Mouse (Mus musculus) stomach, embryonic 16.5 days (tissue): Measurements from ENCODE around the gene Zfp683. TPM values are rescaled to one million over a fixed set of nuclear protein-coding genes. Genes with fewer than 3 reads are reported as not detected.

Experiments
- ATAC-seq: fragments of 200-750 bp; cut with Nextera tagmentation; 2 replicates; pipeline ENCODE4 v1.8.0; 2017; ENCODE audit warnings: moderate number of reproducible peaks, moderate TSS enrichment; ENCODE audit not compliant: insufficient read depth, low FRiP score
- H3K27ac ChIP-seq: fragments of 300-500 bp; sonication (generic); 2 replicates; pipeline ENCODE4 v1.5.1; 2014; ENCODE audit warnings: low read length
- H3K27me3 ChIP-seq: fragments of 300-500 bp; sonication (generic); 2 replicates; pipeline ENCODE4 v1.6.1; 2014; ENCODE audit warnings: low read length, control low read depth, mixed read lengths; ENCODE audit not compliant: control insufficient read depth, insufficient read depth
- H3K36me3 ChIP-seq: fragments of 300-500 bp; sonication (generic); 2 replicates; pipeline ENCODE4 v1.6.1; 2014; ENCODE audit warnings: low read length; ENCODE audit not compliant: control insufficient read depth, insufficient read depth
- H3K4me1 ChIP-seq: fragments of 300-500 bp; sonication (generic); 2 replicates; pipeline ENCODE4 v1.6.1; 2014; ENCODE audit warnings: low read length, control low read depth, mixed read lengths; ENCODE audit not compliant: control insufficient read depth, insufficient read depth
- H3K4me2 ChIP-seq: fragments of 300-500 bp; sonication (generic); 2 replicates; pipeline ENCODE4 v1.6.1; 2014; ENCODE audit warnings: low read depth, low read length, mixed read lengths
- H3K4me3 ChIP-seq: fragments of 300-500 bp; sonication (generic); replicated peaks from 2 replicates; pipeline ENCODE4 v1.5.1; 2014; ENCODE audit warnings: mild to moderate bottlenecking, low read length
- H3K9ac ChIP-seq: fragments of 300-500 bp; sonication (generic); 2 replicates; pipeline ENCODE4 v1.6.1; 2014; ENCODE audit warnings: low read length
- H3K9me3 ChIP-seq: fragments of 300-500 bp; sonication (generic); replicated peaks from 2 replicates; pipeline ENCODE4 v1.6.1; 2016; ENCODE audit warnings: low read length, control low read depth; ENCODE audit not compliant: control insufficient read depth
- WGBS: fragments of 180-500 bp; shearing (Covaris S2); extraction: QIAGEN DNeasy Blood & Tissue Kit; methylation state at CpG from one replicate; pipeline ENCODE4 v1.1.7; 2014; 5-methylcytosine and 5-hydroxymethylcytosine counted together
- polyA plus RNA-seq: library from polyadenylated mRNA; unstranded; fragments of >200 nt; fragmentation: Nextera tagmentation; extraction: Ambion mirVana; gene quantifications from 2 replicates; pipeline ENCODE4 v1.2.1, GENCODE M21; 2015

Gene Zfp683
- polyA plus RNA-seq, 1 experiment from 2014 or later = not detected

DNA sequence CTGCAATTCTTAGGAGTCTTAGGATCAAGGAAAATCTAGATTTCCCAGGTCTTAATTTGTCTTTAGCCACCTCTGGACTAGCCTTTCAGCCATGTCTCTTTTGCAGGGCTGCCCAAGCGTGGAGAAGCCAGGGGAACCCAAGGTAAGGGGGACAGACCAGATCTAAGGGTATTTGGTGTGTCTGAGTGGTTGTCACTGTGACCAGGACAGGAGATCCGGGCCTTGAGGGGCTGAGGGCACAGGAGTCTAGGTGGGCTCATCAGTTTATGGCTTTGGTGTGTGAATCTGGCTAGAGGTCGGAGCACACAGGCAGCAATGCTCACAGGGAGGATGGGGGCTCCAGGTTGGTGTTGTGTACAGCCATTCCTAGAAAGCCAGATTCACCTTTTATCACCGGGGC lies 27.0 kb downstream of the Zfp683 start:
- H3K27me3 ChIP-seq = no peaks in the 10 kb centered on the region
- no peak overlapping the region for H3K4me2 ChIP-seq
- no peak overlapping the region for H3K9ac ChIP-seq
- H3K4me1 ChIP-seq = peaks cover 4% of the 10 kb centered on the region
- WGBS = 85% methylated on average over 4 of the region's 4 CpGs
- no peak overlapping the region for H3K27ac ChIP-seq
- ATAC-seq = no peak
- H3K9me3 ChIP-seq = no peaks in the 10 kb centered on the region
- no peak overlapping the region for H3K4me3 ChIP-seq
- no peaks in the 10 kb centered on the region for H3K36me3 ChIP-seq

- Histone ChIP-seq H3K36me3 (no peaks in the 10 kb centered on the region), H3K27ac (no peak overlapping the region), H3K4me2 (peak overlapping the region; percentile 76), H3K9me3 (no peaks in the 10 kb centered on the region), H3K27me3 (no peaks in the 10 kb centered on the region), H3K4me1 (peaks cover 4% of the 10 kb centered on the region), H3K9ac (peak overlapping the region; percentile 42; the same call in 1 of the 2 replicates), H3K4me3 (peak overlapping the region; percentile 37)
- peak; percentile 94 for ATAC-seq
- under 1% methylated on average over 40 of the region's 41 CpGs for WGBS
Observed at GRCm38 (mm10) chr4:134081730-134082386, 28.2 kb downstream of the Zfp683 start.

DNA sequence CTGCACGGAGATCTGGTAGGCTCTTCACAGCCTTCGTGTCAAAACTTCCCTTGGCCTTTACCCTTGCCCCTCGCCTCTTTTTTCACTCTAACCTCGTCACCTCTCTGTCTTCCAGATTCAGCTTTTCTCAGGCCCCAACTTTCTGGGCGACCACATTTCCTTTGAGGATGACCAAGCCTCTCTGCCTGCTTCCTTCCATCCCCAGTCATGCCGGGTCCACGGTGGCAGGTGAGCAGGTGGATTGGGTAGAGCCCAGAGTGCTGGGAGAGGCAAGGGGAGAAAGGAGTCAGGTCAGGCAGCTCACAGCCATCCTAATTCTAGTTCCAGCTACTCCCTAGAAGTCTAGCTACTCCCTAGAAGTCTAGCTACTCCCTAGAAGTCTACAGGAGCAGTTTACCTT lies 28.8 kb downstream of the Zfp683 start:
- peak overlapping the region; percentile 29; the same call in 1 of the 2 replicates for H3K9ac ChIP-seq
- no peaks in the 10 kb centered on the region for H3K27me3 ChIP-seq
- no peaks in the 10 kb centered on the region for H3K9me3 ChIP-seq
- no peak overlapping the region for H3K27ac ChIP-seq
- no peaks in the 10 kb centered on the region for H3K36me3 ChIP-seq
- peak overlapping the region; percentile 37 for H3K4me3 ChIP-seq
- H3K4me1 ChIP-seq = peaks cover 4% of the 10 kb centered on the region
- no peak for ATAC-seq
- H3K4me2 ChIP-seq = peak overlapping the region; percentile 76
- 7% methylated on average over 7 of the region's 7 CpGs for WGBS

GRCm38 (mm10) chr4:134084999-134085398 lies 31.4 kb downstream of the Zfp683 start:
- Histone ChIP-seq H3K27me3 (no peaks in the 10 kb centered on the region), H3K4me2 (no peak overlapping the region), H3K27ac (no peak overlapping the region), H3K4me3 (no peak overlapping the region), H3K9ac (no peak overlapping the region), H3K36me3 (no peaks in the 10 kb centered on the region), H3K9me3 (no peaks in the 10 kb centered on the region), H3K4me1 (peaks cover 4% of the 10 kb centered on the region)
- 86% methylated on average over 4 of the region's 4 CpGs for WGBS
- no peak for ATAC-seq

GRCm38 (mm10) chr4:134087412-134087811 lies 33.8 kb downstream of the Zfp683 start:
- Histone ChIP-seq H3K4me3 (no peak overlapping the region), H3K9ac (no peak overlapping the region), H3K27ac (no peak overlapping the region), H3K4me1 (no peaks in the 10 kb centered on the region; the same call in 1 of the 2 replicates), H3K4me2 (no peak overlapping the region), H3K27me3 (no peaks in the 10 kb centered on the region), H3K36me3 (no peaks in the 10 kb centered on the region), H3K9me3 (no peaks in the 10 kb centered on the region)
- 26% methylated on average over 7 of the region's 7 CpGs for WGBS
- peak; percentile 54; the same call in 1 of the 2 replicates for ATAC-seq

DNA sequence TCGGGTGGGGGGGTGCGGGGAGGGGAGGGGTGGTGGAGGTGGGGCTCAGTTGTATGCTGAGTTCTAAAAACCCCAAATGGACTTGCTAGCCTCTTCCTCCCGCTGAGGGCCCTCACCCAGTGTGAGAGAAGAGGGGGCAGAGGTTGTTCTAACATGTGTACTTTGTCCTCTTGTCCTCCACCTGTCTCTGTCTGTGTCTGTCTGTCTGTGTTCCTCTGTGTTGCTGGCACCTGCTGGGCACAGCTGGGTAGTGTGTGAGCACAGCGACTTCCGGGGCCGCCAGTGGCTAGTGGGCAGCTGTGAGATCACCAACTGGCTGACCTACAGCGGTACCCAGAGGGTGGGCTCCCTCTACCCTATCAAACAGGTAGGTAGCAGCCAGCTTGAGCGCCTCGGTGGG lies 35.4 kb downstream of the Zfp683 start:
- H3K4me3 ChIP-seq = no peak overlapping the region
- ATAC-seq = no peak
- H3K9me3 ChIP-seq = no peaks in the 10 kb centered on the region
- no peak overlapping the region for H3K4me2 ChIP-seq
- H3K27ac ChIP-seq = no peak overlapping the region
- no peak overlapping the region for H3K9ac ChIP-seq
- no peaks in the 10 kb centered on the region for H3K36me3 ChIP-seq
- H3K4me1 ChIP-seq = no peaks in the 10 kb centered on the region
- H3K27me3 ChIP-seq = no peaks in the 10 kb centered on the region
- 79% methylated on average over 9 of the region's 9 CpGs for WGBS

GRCm38 (mm10) chr4:134090521-134091224 lies 37.0 kb downstream of the Zfp683 start:
- Histone ChIP-seq H3K27me3 (no peaks in the 10 kb centered on the region), H3K9ac (no peak overlapping the region), H3K36me3 (no peaks in the 10 kb centered on the region), H3K4me1 (no peaks in the 10 kb centered on the region), H3K9me3 (no peaks in the 10 kb centered on the region), H3K4me3 (no peak overlapping the region), H3K4me2 (no peak overlapping the region), H3K27ac (no peak overlapping the region)
- WGBS = 80% methylated on average over 16 of the region's 16 CpGs
- ATAC-seq = no peak

DNA sequence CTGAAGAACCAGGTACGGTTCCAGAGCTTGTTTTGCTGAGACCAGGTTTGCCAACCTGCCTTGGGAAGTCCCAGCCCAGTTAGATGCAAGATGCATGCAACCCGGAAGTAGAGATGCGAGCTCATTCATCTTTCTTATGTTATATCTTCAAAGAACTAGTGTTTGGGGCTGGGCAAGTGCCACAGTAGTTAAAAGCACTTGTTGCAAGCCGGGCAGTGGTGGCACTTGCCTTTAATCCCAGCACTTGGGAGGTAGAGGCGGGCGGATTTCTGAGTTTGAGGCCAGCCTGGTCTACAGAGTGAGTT lies 37.5 kb downstream of the Zfp683 start:
- ATAC-seq = no peak
- WGBS = 84% methylated on average over 6 of the region's 6 CpGs
- H3K4me2 ChIP-seq = no peak overlapping the region

DNA sequence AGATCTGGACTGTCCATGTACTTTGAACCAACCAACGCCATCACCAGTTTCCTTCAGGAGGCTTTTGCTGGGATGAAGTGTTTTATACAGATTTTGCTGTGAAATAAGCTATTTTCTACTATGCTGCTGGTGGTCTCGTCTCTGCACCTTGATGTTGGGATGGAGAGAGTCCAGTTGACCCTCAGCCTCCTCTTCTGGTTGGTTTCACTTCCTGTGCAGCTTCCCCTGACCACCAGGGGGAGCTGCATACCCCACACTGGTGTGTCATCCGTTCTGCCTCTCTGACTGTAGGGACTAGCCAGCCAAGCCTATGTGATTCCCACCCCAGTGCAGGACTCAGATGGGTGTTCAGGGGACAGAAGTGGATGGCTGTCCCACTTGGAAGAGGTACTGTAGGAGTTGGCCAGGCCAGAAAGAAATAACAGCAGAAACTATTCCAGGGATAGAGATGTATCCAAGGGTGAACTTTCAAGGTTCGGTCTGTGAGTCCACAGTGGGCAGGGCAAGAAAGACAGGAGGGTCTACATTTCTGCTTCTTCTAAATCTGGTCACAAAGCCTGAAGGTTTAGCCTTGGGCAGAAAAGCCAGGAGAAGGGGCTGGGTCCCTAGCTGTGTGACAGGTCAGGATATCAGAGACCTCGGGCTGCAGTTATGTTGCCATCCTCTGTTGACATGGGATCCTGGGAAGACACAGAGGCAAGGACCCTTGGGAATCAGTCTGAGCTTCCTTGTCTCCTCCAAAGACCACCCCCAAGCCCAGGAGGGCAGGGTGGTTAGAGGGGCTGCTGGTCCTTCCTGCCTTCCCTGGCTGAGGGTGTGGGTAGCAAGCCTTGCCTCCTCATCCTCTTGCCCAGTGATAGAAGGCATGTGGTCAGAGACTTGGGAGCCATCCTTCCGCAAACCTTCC lies 39.0 kb downstream of the Zfp683 start:
- H3K9ac ChIP-seq = no peak overlapping the region
- H3K27ac ChIP-seq = no peak overlapping the region
- no peak overlapping the region for H3K4me2 ChIP-seq
- 70% methylated on average over 6 of the region's 6 CpGs for WGBS
- ATAC-seq = no peak
- no peak overlapping the region for H3K4me3 ChIP-seq
- H3K9me3 ChIP-seq = no peaks in the 10 kb centered on the region
- no peaks in the 10 kb centered on the region for H3K36me3 ChIP-seq
- no peaks in the 10 kb centered on the region for H3K4me1 ChIP-seq
- no peaks in the 10 kb centered on the region for H3K27me3 ChIP-seq

More for the DNA sequence above, 37.5 kb downstream of the Zfp683 start:
- H3K4me3 ChIP-seq = no peak overlapping the region
- no peaks in the 10 kb centered on the region for H3K27me3 ChIP-seq
- H3K36me3 ChIP-seq = no peaks in the 10 kb centered on the region
- H3K4me1 ChIP-seq = no peaks in the 10 kb centered on the region
- no peak overlapping the region for H3K27ac ChIP-seq
- H3K9ac ChIP-seq = no peak overlapping the region
- no peaks in the 10 kb centered on the region for H3K9me3 ChIP-seq
